Mouse (Mus musculus) heart, embryonic 15.5 days (tissue): ENCODE data around the gene Usp29. TPM values are rescaled to one million over a fixed set of nuclear protein-coding genes. Genes with fewer than 3 reads are reported as not detected.
"Not testable (repeated sequence)": the region's sequence is repeated elsewhere in the genome, so short reads cannot be mapped to it uniquely, and the experiment has no call there.

Experiments used
- ATAC-seq: fragments of 200-750 bp; cut with Nextera tagmentation; replicated peaks from 2 replicates; pipeline ENCODE4 v1.8.0; 2017; ENCODE audit warnings: low read depth, moderate TSS enrichment; ENCODE audit not compliant: insufficient number of reproducible peaks, insufficient read depth, low FRiP score
- H3K27ac ChIP-seq: fragments of 300-500 bp; sonication (generic); 2 replicates; pipeline ENCODE4 v1.5.1; 2015; ENCODE audit warnings: mild to moderate bottlenecking, inconsistent platforms
- H3K27me3 ChIP-seq: fragments of 300-500 bp; sonication (generic); 2 replicates; pipeline ENCODE4 v1.6.1; 2015; ENCODE audit warnings: inconsistent platforms
- H3K36me3 ChIP-seq: fragments of 300-500 bp; sonication (generic); 2 replicates; pipeline ENCODE4 v1.6.1; 2015; ENCODE audit warnings: mild to moderate bottlenecking, inconsistent platforms
- H3K4me1 ChIP-seq: fragments of 300-500 bp; sonication (generic); replicated peaks from 2 replicates; pipeline ENCODE4 v1.6.1; 2015; ENCODE audit warnings: inconsistent platforms
- H3K4me2 ChIP-seq: fragments of 300-500 bp; sonication (generic); 2 replicates; pipeline ENCODE4 v1.6.1; 2015; ENCODE audit warnings: inconsistent platforms, mild to moderate bottlenecking, moderate library complexity
- H3K4me3 ChIP-seq: fragments of 300-500 bp; sonication (generic); 2 replicates; pipeline ENCODE4 v1.5.1; 2015; ENCODE audit warnings: mild to moderate bottlenecking, inconsistent platforms
- H3K9ac ChIP-seq: fragments of 300-500 bp; sonication (generic); 2 replicates; pipeline ENCODE4 v1.6.1; 2015; ENCODE audit warnings: mild to moderate bottlenecking, inconsistent platforms
- H3K9me3 ChIP-seq: fragments of 300-500 bp; sonication (generic); replicated peaks from 2 replicates; pipeline ENCODE4 v1.6.1; 2016; ENCODE audit warnings: inconsistent platforms
- WGBS: fragments of 180-500 bp; shearing (Covaris S2); methylation state at CpG from one replicate; pipeline ENCODE4 v1.1.7; 2015; ENCODE audit warnings: mixed read lengths; 5-methylcytosine and 5-hydroxymethylcytosine counted together
- polyA plus RNA-seq: library from polyadenylated mRNA; unstranded; fragments of >200 nt; fragmentation: Nextera tagmentation; extraction: Ambion mirVana; gene quantifications from 2 replicates; pipeline ENCODE4 v1.2.1, GENCODE M21; 2015

Usp29 gene
- polyA plus RNA-seq, 1 experiment from 2014 or later = 5.6 TPM

DNA sequence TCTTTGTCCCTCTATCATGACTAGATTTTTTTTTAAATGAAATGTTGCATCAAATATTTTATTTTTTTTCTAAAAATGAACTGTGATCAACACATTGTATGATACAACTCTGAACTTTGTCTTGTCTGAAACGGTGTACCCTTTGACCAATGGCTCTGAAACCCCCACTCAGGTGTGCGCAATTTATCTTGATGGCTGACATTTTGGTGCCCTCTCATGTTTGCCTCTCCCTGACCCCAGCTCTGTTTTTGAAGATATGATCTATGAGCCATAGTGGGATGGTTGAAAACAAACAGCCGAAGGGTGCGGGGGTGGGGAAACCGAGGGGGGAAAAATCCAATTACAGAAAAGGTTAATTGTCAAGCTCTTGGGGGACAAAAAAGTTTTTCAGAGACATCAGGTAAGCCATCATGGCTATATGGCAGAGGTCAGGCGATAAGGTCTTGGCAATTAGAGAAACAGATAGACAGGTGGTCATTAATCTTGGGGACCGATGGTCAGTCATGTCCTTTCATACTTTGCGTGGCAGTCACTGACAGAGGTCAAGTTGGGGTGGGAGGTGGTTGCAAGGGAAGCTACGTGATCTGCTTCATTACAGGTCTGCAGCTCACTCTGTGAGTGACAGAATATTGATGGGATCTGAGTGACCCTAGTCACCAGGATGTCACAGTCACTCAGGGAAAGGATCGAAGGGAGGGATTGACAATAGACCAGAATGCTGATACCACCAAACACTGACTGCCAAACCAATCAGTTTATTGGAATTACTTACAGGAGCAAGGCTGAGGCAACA lies 125.4 kb downstream of the Usp29 start:
- H3K36me3 ChIP-seq = no peaks in the 10 kb centered on the region
- 71% methylated on average over 10 of the region's 10 CpGs for WGBS
- no peak for ATAC-seq
- no peak overlapping the region for H3K27ac ChIP-seq
- no peaks in the 10 kb centered on the region for H3K27me3 ChIP-seq
- no peaks in the 10 kb centered on the region for H3K9me3 ChIP-seq
- H3K4me2 ChIP-seq = no peak overlapping the region
- no peak overlapping the region for H3K4me3 ChIP-seq
- no peak overlapping the region for H3K9ac ChIP-seq
- 0 out of 2 replicates have a peak, but pooled peaks cover 2% of the 10 kb centered on the region for H3K4me1 ChIP-seq

DNA sequence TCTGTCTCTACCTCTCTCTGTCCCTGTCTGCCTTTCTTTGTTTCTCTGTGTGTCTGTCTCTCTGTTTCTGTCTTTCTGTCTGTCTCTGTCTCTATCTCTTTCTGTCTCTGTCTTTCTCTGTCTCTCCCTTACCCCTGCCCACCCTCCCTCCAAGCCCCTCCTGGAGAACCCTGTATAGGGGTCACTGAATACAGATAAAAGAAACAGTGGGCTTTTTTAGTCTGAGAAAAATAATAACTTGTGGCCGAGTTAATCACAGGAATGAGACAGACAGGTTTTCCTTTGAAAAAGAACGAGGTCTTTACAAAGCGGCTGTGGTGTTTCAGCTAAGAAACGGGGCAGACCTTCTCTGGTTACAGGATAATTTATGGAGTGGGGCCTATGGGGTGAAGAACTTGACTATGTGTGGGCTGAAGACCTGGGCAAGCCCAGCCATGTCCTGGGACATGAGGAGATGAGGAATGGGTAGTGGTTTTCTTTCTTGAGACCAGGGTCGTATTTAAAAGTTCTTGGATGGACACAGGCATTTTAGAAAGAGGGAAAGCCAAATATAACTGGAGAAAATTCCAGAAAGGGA lies 128.4 kb downstream of the Usp29 start:
- Histone ChIP-seq H3K9ac (no peak overlapping the region), H3K36me3 (no peaks in the 10 kb centered on the region), H3K4me1 (0 out of 2 replicates have a peak, but pooled peaks cover 2% of the 10 kb centered on the region), H3K9me3 (no peaks in the 10 kb centered on the region), H3K27me3 (no peaks in the 10 kb centered on the region), H3K4me2 (no peak overlapping the region), H3K4me3 (no peak overlapping the region), H3K27ac (no peak overlapping the region)
- ATAC-seq = no peak
- WGBS = 42% methylated on average over 5 of the region's 5 CpGs

DNA sequence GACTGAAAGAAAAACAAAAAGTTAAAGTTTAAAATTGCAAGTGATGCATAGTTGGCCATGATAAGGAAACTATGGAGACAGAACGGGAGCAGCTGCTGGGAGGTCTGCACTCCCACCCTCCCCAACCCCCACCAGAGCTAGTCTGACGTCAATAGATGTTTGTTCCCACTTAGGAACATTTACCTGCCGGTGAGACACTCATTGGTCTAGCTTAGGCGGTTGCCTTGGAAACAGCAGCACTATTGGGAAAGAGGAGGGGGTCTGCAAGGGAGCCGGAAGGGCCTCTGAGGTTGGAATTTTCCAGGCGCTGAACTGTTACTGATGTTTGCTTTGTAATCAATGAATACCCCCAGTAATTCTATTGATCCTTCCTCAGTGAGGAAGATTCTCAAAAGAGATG lies 130.3 kb downstream of the Usp29 start:
- 17% methylated on average over 6 of the region's 6 CpGs for WGBS
- Histone ChIP-seq H3K9ac (no peak overlapping the region), H3K27ac (no peak overlapping the region), H3K4me1 (0 out of 2 replicates have a peak, but pooled peaks cover 2% of the 10 kb centered on the region), H3K4me3 (no peak overlapping the region), H3K9me3 (no peaks in the 10 kb centered on the region), H3K36me3 (no peaks in the 10 kb centered on the region), H3K4me2 (no peak overlapping the region), H3K27me3 (no peaks in the 10 kb centered on the region)
- no peak for ATAC-seq

DNA sequence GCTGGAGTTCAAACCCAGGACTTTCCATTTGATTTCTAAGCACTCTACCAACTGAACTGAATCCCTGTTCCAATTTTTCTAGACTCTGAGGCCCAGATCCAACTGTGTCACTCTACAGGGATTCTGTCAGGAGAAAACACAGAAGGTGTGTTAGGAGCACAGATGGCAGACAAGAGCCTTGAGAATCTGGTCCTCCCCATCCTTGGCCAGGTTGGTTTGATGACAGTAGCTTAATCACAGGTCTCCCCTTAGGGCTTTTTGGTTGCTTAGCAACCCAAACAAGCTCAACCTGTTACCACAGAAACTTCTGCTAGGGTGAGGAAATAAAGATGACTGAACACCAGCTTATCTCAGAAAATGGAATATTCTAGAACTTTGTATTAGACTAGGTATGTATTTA lies 136.0 kb downstream of the Usp29 start:
- H3K9me3 ChIP-seq = no peaks in the 10 kb centered on the region
- H3K4me1 ChIP-seq = no peaks in the 10 kb centered on the region
- no peaks in the 10 kb centered on the region for H3K36me3 ChIP-seq
- no peak overlapping the region for H3K27ac ChIP-seq
- no peak overlapping the region for H3K4me3 ChIP-seq
- no peak for ATAC-seq
- no peaks in the 10 kb centered on the region for H3K27me3 ChIP-seq
- no peak overlapping the region for H3K4me2 ChIP-seq
- H3K9ac ChIP-seq = no peak overlapping the region

DNA sequence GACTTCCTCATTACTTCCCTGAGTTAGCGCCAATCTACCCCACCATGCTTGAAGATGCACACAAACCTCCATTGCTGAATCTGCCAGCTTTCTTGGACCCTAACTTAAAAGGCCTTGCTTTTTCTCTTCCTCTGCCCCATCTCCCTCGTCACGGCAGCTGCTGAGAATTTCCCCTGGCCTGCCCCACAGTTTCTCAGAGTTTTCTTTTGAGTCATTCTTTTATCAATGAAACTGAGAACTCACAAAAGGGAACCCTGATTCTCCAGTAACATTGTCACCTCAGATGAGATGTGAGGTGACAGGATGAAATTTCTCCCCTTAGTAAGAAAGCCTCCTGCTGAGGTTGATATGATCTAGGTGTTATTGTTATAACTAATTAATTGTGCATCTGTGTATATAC lies 138.5 kb downstream of the Usp29 start:
- Histone ChIP-seq H3K27ac (no peak overlapping the region), H3K4me3 (no peak overlapping the region), H3K9ac (no peak overlapping the region), H3K27me3 (no peaks in the 10 kb centered on the region), H3K4me1 (no peaks in the 10 kb centered on the region), H3K36me3 (no peaks in the 10 kb centered on the region), H3K4me2 (no peak overlapping the region), H3K9me3 (no peaks in the 10 kb centered on the region)
- 73% methylated on average over 3 of the region's 3 CpGs for WGBS
- no peak for ATAC-seq

DNA sequence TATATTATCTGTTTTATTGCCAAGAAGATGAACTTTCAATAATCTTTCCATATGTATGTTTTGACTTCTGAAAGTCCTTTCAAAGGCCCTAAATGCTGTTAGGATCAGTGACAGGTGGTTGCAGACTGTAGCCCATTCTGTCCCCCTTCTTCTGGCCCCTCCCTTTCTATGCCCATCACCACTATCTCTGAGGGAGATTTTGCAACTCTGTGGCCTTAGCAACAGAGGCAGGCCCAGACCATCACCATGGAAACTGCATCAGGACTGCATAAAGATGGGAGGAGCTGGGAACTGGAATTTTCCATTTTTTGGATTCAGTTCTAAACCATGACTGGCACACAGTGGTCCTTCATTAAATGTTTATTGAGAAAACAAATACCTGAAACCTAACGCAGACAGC lies 139.2 kb downstream of the Usp29 start:
- WGBS = 74% methylated on average over 1 of the region's 1 CpGs
- H3K27ac ChIP-seq = no peak overlapping the region
- ATAC-seq = no peak
- no peaks in the 10 kb centered on the region for H3K36me3 ChIP-seq
- no peaks in the 10 kb centered on the region for H3K9me3 ChIP-seq
- H3K4me1 ChIP-seq = no peaks in the 10 kb centered on the region
- no peak overlapping the region for H3K9ac ChIP-seq
- no peak overlapping the region for H3K4me3 ChIP-seq
- no peak overlapping the region for H3K4me2 ChIP-seq
- H3K27me3 ChIP-seq = no peaks in the 10 kb centered on the region

DNA sequence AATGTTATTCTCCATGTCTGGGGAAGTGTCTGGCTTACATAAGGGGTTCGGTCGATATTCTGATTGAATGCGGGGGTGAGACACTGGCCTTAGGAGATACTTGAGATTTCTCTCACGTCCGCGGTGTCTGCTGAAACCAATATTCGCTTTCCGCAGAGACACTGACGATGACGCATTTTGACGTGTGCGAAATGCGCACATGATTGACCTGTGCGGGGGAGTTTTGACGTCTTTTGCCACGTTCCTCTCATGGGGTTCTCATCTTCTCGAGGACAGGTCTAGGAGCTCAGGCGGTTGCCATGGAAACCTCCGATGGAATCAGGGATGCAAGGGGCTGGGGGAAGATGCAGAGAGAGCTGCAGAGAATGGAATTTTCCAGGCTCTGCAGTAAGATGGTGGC lies 144.1 kb downstream of the Usp29 start:
- no peak overlapping the region for H3K4me2 ChIP-seq
- H3K27me3 ChIP-seq = no peaks in the 10 kb centered on the region
- no peak overlapping the region for H3K27ac ChIP-seq
- H3K9me3 ChIP-seq = no peaks in the 10 kb centered on the region
- no peak overlapping the region for H3K9ac ChIP-seq
- ATAC-seq = no peak
- WGBS = 74% methylated on average over 19 of the region's 19 CpGs
- H3K4me3 ChIP-seq = no peak overlapping the region
- no peaks in the 10 kb centered on the region for H3K4me1 ChIP-seq
- no peaks in the 10 kb centered on the region for H3K36me3 ChIP-seq

DNA sequence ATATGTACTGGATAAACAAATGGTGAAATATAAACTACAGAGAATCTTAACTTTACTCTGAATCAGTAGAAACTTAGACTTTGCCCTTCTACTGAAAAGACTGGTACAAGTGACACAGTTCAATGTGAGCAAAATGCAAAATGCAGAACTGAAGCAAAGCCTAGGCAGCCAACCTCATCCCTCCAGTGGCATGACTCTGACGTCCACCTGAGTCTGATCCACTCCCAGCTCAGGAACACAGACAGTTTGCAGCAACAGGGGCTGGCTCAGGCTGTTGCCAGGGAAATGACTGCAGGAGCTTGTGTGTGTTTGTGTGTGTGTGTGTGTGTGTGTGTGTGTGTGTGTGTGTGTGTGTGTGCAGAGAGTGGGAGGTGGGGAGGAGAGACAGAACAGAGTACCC lies 147.8 kb downstream of the Usp29 start:
- H3K36me3 ChIP-seq = no peaks in the 10 kb centered on the region
- no peak overlapping the region for H3K4me2 ChIP-seq
- 64% methylated on average over 1 of the region's 1 CpGs for WGBS
- H3K4me3 ChIP-seq = no peak overlapping the region
- no peak overlapping the region for H3K27ac ChIP-seq
- H3K9ac ChIP-seq = no peak overlapping the region
- no peaks in the 10 kb centered on the region for H3K27me3 ChIP-seq
- no peaks in the 10 kb centered on the region for H3K9me3 ChIP-seq
- no peaks in the 10 kb centered on the region for H3K4me1 ChIP-seq
- no peak for ATAC-seq

DNA sequence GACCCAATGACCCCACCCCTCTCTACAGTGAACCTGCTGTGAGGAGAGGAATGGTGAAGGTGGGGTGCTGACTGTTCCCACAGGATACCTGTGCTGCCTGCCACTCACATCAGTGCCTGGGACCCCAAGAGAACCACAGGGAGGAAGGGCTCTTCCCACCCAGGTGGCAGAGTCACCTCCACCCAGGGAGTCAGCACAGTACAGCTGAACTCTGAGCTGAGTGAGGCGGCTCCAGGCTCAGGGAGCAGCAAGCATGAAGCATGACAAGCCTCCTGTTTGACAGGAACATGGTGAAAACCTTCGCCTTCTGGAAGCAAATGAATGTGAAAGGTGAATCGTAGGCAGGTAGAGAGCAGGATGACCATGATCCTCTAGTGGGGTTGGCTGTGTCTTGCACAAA lies 148.5 kb downstream of the Usp29 start:
- WGBS = 83% methylated on average over 3 of the region's 3 CpGs
- not testable (repeated sequence) for H3K36me3 ChIP-seq, ATAC-seq

DNA sequence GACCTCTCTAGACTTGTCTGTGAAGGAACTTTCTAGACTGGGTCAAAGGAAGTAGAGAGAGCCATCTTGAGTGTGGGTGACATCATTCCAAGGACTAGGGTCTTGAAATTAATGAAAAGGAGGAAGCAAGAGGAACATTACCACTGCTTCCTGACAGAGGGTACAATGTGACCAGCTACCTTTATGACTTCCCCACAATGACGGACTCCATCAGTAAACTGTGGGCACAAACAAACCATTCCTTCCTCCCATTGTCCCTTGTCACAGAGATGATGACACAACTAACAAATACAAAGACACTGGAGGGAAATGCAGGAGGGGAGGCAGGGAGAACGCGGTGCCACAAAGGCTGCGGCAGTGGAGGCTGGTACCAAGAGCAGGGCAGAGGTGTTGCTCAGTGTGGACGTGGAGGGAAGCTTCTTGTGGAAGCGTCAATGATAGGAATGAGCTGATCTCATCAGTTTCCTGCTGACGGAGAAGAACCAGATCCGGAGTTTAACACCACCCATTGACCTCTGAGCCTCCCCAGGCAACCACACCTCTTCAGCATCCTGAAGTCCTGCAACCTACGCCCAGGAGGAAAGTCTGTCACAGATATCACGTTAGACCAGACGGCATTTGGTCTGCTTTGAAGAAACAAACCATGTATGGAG lies 149.3 kb downstream of the Usp29 start:
- ATAC-seq = peak; percentile 31; the same call in 1 of the 2 replicates
- WGBS = 35% methylated on average over 11 of the region's 11 CpGs

More for the DNA sequence above, 148.5 kb downstream of the Usp29 start:
- not testable (repeated sequence) for H3K4me3 ChIP-seq, H3K9me3 ChIP-seq, H3K27me3 ChIP-seq, H3K4me1 ChIP-seq, H3K4me2 ChIP-seq, H3K27ac ChIP-seq, H3K9ac ChIP-seq

DNA sequence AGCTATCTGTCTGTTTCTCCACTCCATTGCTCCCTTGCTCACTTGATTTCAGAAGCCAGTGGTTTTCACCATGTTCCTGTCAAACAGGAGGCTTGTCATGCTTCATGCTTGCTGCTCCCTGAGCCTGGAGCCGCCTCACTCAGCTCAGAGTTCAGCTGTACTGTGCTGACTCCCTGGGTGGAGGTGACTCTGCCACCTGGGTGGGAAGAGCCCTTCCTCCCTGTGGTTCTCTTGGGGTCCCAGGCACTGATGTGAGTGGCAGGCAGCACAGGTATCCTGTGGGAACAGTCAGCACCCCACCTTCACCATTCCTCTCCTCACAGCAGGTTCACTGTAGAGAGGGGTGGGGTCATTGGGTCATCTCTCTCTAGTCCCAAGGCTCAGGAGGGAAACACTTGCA lies 150.5 kb downstream of the Usp29 start:
- not testable (repeated sequence) for ATAC-seq, H3K4me2 ChIP-seq, H3K4me1 ChIP-seq, H3K36me3 ChIP-seq, H3K4me3 ChIP-seq, H3K9me3 ChIP-seq, H3K9ac ChIP-seq, H3K27me3 ChIP-seq, H3K27ac ChIP-seq
- 78% methylated on average over 1 of the region's 1 CpGs for WGBS

More for the DNA sequence above, 149.3 kb downstream of the Usp29 start:
- Histone ChIP-seq H3K4me3 (no peak overlapping the region), H3K9me3 (no peaks in the 10 kb centered on the region), H3K4me1 (no peaks in the 10 kb centered on the region), H3K27me3 (no peaks in the 10 kb centered on the region), H3K27ac (no peak overlapping the region), H3K36me3 (no peaks in the 10 kb centered on the region), H3K9ac (no peak overlapping the region), H3K4me2 (no peak overlapping the region)
